Mouse (Mus musculus) midbrain, embryonic 11.5 days (tissue): Measurements from ENCODE around the gene Slc6a9. TPM values are rescaled to one million over a fixed set of nuclear protein-coding genes. Genes with fewer than 3 reads are reported as not detected.
A peak's percentile ranks its signal among the peaks of the same experiment; 100 is the strongest.

Experiments used
- ATAC-seq: fragments of 200-750 bp; cut with Nextera tagmentation; 2 replicates; pipeline ENCODE4 v1.8.0; 2017; ENCODE audit warnings: moderate TSS enrichment, moderate library complexity; ENCODE audit not compliant: low FRiP score
- DNase-seq: peaks from one replicate; pipeline ENCODE4 v3.0.0; 2015; ENCODE audit warnings: low spot score; ENCODE audit errors: missing footprints
- H3K27ac ChIP-seq: fragments of 300-500 bp; sonication (generic); 2 replicates; pipeline ENCODE4 v1.5.1; 2014; ENCODE audit warnings: low read depth, low read length
- H3K27me3 ChIP-seq: fragments of 300-500 bp; sonication (generic); 2 replicates; pipeline ENCODE4 v1.6.1; 2014; ENCODE audit warnings: mild to moderate bottlenecking, low read length, moderate library complexity, mixed read lengths; ENCODE audit not compliant: control insufficient read depth, insufficient read depth
- H3K36me3 ChIP-seq: fragments of 300-500 bp; sonication (generic); 2 replicates; pipeline ENCODE4 v1.6.1; 2014; ENCODE audit warnings: mild to moderate bottlenecking, low read length, moderate library complexity, mixed read lengths; ENCODE audit not compliant: control insufficient read depth, insufficient read depth
- H3K4me1 ChIP-seq: fragments of 300-500 bp; sonication (generic); 2 replicates; pipeline ENCODE4 v1.6.1; 2014; ENCODE audit warnings: low read length; ENCODE audit not compliant: control insufficient read depth, insufficient read depth
- H3K4me2 ChIP-seq: fragments of 300-500 bp; sonication (generic); 2 replicates; pipeline ENCODE4 v1.6.1; 2014; ENCODE audit warnings: mild to moderate bottlenecking, moderate library complexity
- H3K4me3 ChIP-seq: fragments of 300-500 bp; sonication (generic); 2 replicates; pipeline ENCODE4 v1.5.1; 2014; ENCODE audit warnings: low read depth, low read length
- H3K9ac ChIP-seq: fragments of 300-500 bp; sonication (generic); 2 replicates; pipeline ENCODE4 v1.6.1; 2014; ENCODE audit warnings: low read length
- H3K9me3 ChIP-seq: fragments of 300-500 bp; sonication (generic); 2 replicates; pipeline ENCODE4 v1.6.1; 2016; ENCODE audit warnings: low read length; ENCODE audit not compliant: control insufficient read depth
- WGBS: fragments of 180-500 bp; shearing (Covaris S2); extraction: QIAGEN DNeasy Blood & Tissue Kit; methylation state at CpG from one replicate; pipeline ENCODE4 v1.1.7; 2014; 5-methylcytosine and 5-hydroxymethylcytosine counted together
- polyA plus RNA-seq: library from polyadenylated mRNA; unstranded; fragments of >200 nt; fragmentation: Nextera tagmentation; extraction: Ambion mirVana; gene quantifications from 2 replicates; pipeline ENCODE4 v1.2.1, GENCODE M21; 2014

Gene Slc6a9
- polyA plus RNA-seq, 1 experiment from 2014 or later, result 4.6 TPM

GRCm38 (mm10) chr4:117846261-117846660 lies 12.0 kb downstream of the Slc6a9 start:
- Histone ChIP-seq H3K27ac (no peak overlapping the region), H3K9ac (no peak overlapping the region), H3K4me1 (peaks cover 13% of the 10 kb centered on the region), H3K9me3 (no peaks in the 10 kb centered on the region), H3K4me3 (no peak overlapping the region), H3K4me2 (no peak overlapping the region), H3K36me3 (no peaks in the 10 kb centered on the region), H3K27me3 (no peaks in the 10 kb centered on the region)
- DNase-seq, result peak; percentile 33
- ATAC-seq, result no peak
- 95% methylated on average over 4 of the region's 4 CpGs for WGBS

- Histone ChIP-seq H3K9me3 (no peaks in the 10 kb centered on the region), H3K4me3 (no peak overlapping the region), H3K27me3 (no peaks in the 10 kb centered on the region), H3K4me1 (peaks cover 13% of the 10 kb centered on the region), H3K36me3 (no peaks in the 10 kb centered on the region), H3K9ac (no peak overlapping the region), H3K27ac (no peak overlapping the region), H3K4me2 (no peak overlapping the region)
- ATAC-seq (no peak), DNase-seq (no peak)
- 60% methylated on average over 2 of the region's 2 CpGs for WGBS
Measured at GRCm38 (mm10) chr4:117847011-117847410, 12.7 kb downstream of the Slc6a9 start.

- Histone ChIP-seq H3K36me3 (no peaks in the 10 kb centered on the region), H3K9me3 (no peaks in the 10 kb centered on the region), H3K27ac (no peak overlapping the region), H3K4me2 (no peak overlapping the region), H3K27me3 (no peaks in the 10 kb centered on the region), H3K4me3 (no peak overlapping the region), H3K4me1 (peaks cover 13% of the 10 kb centered on the region), H3K9ac (0 out of 2 replicates have a peak overlapping the region, but pooled peaks have one; percentile 34)
- ATAC-seq, result no peak; the same call in 1 of the 2 replicates
- no peak for DNase-seq
- 55% methylated on average over 17 of the region's 17 CpGs for WGBS
Measured at GRCm38 (mm10) chr4:117849063-117849462, 14.8 kb downstream of the Slc6a9 start.

- no peaks in the 10 kb centered on the region for H3K36me3 ChIP-seq
- ATAC-seq (peak; percentile 66), DNase-seq (no peak)
- no peaks in the 10 kb centered on the region for H3K27me3 ChIP-seq
- 0 out of 2 replicates have a peak overlapping the region, but pooled peaks have one; percentile 34 for H3K9ac ChIP-seq
- 23% methylated on average over 5 of the region's 5 CpGs for WGBS
- H3K4me3 ChIP-seq, result no peak overlapping the region
- H3K9me3 ChIP-seq, result no peaks in the 10 kb centered on the region
- H3K27ac ChIP-seq, result no peak overlapping the region
- no peak overlapping the region for H3K4me2 ChIP-seq
- H3K4me1 ChIP-seq, result peaks cover 13% of the 10 kb centered on the region
Measured at GRCm38 (mm10) chr4:117849506-117849905, 15.2 kb downstream of the Slc6a9 start.

- Histone ChIP-seq H3K4me2 (no peak overlapping the region), H3K4me1 (peaks cover 13% of the 10 kb centered on the region), H3K9me3 (no peaks in the 10 kb centered on the region), H3K9ac (no peak overlapping the region), H3K36me3 (no peaks in the 10 kb centered on the region), H3K27ac (no peak overlapping the region), H3K4me3 (no peak overlapping the region), H3K27me3 (no peaks in the 10 kb centered on the region)
- WGBS, result 79% methylated on average over 7 of the region's 7 CpGs
- DNase-seq, result no peak
- ATAC-seq, result no peak
Measured at GRCm38 (mm10) chr4:117850176-117850575, 15.9 kb downstream of the Slc6a9 start.

- Histone ChIP-seq H3K27ac (no peak overlapping the region), H3K9me3 (no peaks in the 10 kb centered on the region), H3K4me3 (no peak overlapping the region), H3K36me3 (no peaks in the 10 kb centered on the region), H3K9ac (no peak overlapping the region), H3K4me2 (no peak overlapping the region), H3K27me3 (no peaks in the 10 kb centered on the region), H3K4me1 (peaks cover 13% of the 10 kb centered on the region)
- no peak for ATAC-seq
- 79% methylated on average over 7 of the region's 7 CpGs for WGBS
- DNase-seq, result no peak
Measured at GRCm38 (mm10) chr4:117850871-117851270, 16.6 kb downstream of the Slc6a9 start.

GRCm38 (mm10) chr4:117852152-117852868 lies 18.0 kb downstream of the Slc6a9 start:
- no peaks in the 10 kb centered on the region for H3K9me3 ChIP-seq
- WGBS, result 90% methylated on average over 10 of the region's 10 CpGs
- H3K4me2 ChIP-seq, result no peak overlapping the region
- no peak overlapping the region for H3K27ac ChIP-seq
- no peaks in the 10 kb centered on the region for H3K36me3 ChIP-seq
- DNase-seq, result no peak
- no peak overlapping the region for H3K9ac ChIP-seq
- ATAC-seq, result no peak
- no peaks in the 10 kb centered on the region for H3K27me3 ChIP-seq
- peaks cover 13% of the 10 kb centered on the region for H3K4me1 ChIP-seq
- no peak overlapping the region for H3K4me3 ChIP-seq

- no peak overlapping the region for H3K9ac ChIP-seq
- WGBS, result 78% methylated on average over 9 of the region's 9 CpGs
- H3K27ac ChIP-seq, result no peak overlapping the region
- H3K27me3 ChIP-seq, result no peaks in the 10 kb centered on the region
- ATAC-seq, result no peak
- H3K9me3 ChIP-seq, result no peaks in the 10 kb centered on the region
- H3K4me1 ChIP-seq, result peaks cover under 1% of the 10 kb centered on the region; the same call in 1 of the 2 replicates
- H3K36me3 ChIP-seq, result no peaks in the 10 kb centered on the region
- no peak for DNase-seq
- no peak overlapping the region for H3K4me3 ChIP-seq
- no peak overlapping the region for H3K4me2 ChIP-seq
Measured at GRCm38 (mm10) chr4:117855146-117855545, 20.8 kb downstream of the Slc6a9 start.

GRCm38 (mm10) chr4:117858794-117859193 lies 24.5 kb downstream of the Slc6a9 start:
- H3K27me3 ChIP-seq, result no peaks in the 10 kb centered on the region
- no peak overlapping the region for H3K9ac ChIP-seq
- no peak overlapping the region for H3K27ac ChIP-seq
- H3K36me3 ChIP-seq, result no peaks in the 10 kb centered on the region
- peak; percentile 35; the same call in 1 of the 2 replicates for ATAC-seq
- 74% methylated on average over 3 of the region's 3 CpGs for WGBS
- no peaks in the 10 kb centered on the region for H3K4me1 ChIP-seq
- H3K9me3 ChIP-seq, result no peaks in the 10 kb centered on the region
- no peak for DNase-seq
- no peak overlapping the region for H3K4me3 ChIP-seq
- H3K4me2 ChIP-seq, result no peak overlapping the region
